Mouse (Mus musculus) layer of hippocampus, postnatal 36 days (tissue): ENCODE measurements at regions not wholly inside any gene's neighbourhood (a gene's known extent, or its start where the extent isn't known, plus 50 kb on each side); places are given as distances from the start of the nearest gene placed in this dataset.

ENCODE experiments used
- DNase-seq, 2 experiments: peaks; one replicate each; pipeline ENCODE4 v3.0.0; 2022

- DNase-seq = no peak
Observed at GRCm38 (mm10) chr6:14298167-14298566, 426.8 kb upstream of the 2610001J05Rik start.

GRCm38 (mm10) chr6:14297428-14297827, 426.1 kb upstream of the 2610001J05Rik start:
- DNase-seq = no peak

- no peak for DNase-seq
Observed at GRCm38 (mm10) chr6:14290843-14291242, 419.5 kb upstream of the 2610001J05Rik start.

GRCm38 (mm10) chr6:14281476-14281875, 410.2 kb upstream of the 2610001J05Rik start:
- no peak for DNase-seq

GRCm38 (mm10) chr6:14261941-14262340, 390.6 kb upstream of the 2610001J05Rik start:
- DNase-seq = no peak

GRCm38 (mm10) chr6:14240331-14240730, 369.0 kb upstream of the 2610001J05Rik start:
- no peak for DNase-seq

- no peak for DNase-seq
Observed at GRCm38 (mm10) chr6:14239151-14239550, 367.8 kb upstream of the 2610001J05Rik start.

- no peak for DNase-seq
Observed at GRCm38 (mm10) chr6:14230823-14231222, 359.5 kb upstream of the 2610001J05Rik start.

GRCm38 (mm10) chr6:14207509-14207908, 336.2 kb upstream of the 2610001J05Rik start:
- DNase-seq = peak in 1 of 2 experiments; percentile 21

GRCm38 (mm10) chr6:14197107-14197506, 325.8 kb upstream of the 2610001J05Rik start:
- no peak for DNase-seq

- no peak for DNase-seq
Observed at GRCm38 (mm10) chr6:14195351-14195750, 324.0 kb upstream of the 2610001J05Rik start.

GRCm38 (mm10) chr6:14191387-14192023, 320.2 kb upstream of the 2610001J05Rik start:
- peak in 1 of 2 experiments; percentile 1 for DNase-seq

GRCm38 (mm10) chr6:14185921-14186420, 314.7 kb upstream of the 2610001J05Rik start:
- DNase-seq = peak in 1 of 2 experiments; percentile 2

- DNase-seq = no peak
Observed at GRCm38 (mm10) chr6:14147370-14147769, 276.1 kb upstream of the 2610001J05Rik start.

- DNase-seq = no peak
Observed at GRCm38 (mm10) chr6:14146394-14146793, 275.1 kb upstream of the 2610001J05Rik start.

- DNase-seq = peak; percentile 67 to 73
Observed at GRCm38 (mm10) chr6:14142107-14142751, 270.9 kb upstream of the 2610001J05Rik start.

- DNase-seq = no peak
Observed at GRCm38 (mm10) chr6:14130392-14131144, 259.2 kb upstream of the 2610001J05Rik start.

GRCm38 (mm10) chr6:14129394-14129793, 258.1 kb upstream of the 2610001J05Rik start:
- DNase-seq = no peak

- no peak for DNase-seq
Observed at GRCm38 (mm10) chr6:14122311-14122710, 251.0 kb upstream of the 2610001J05Rik start.

GRCm38 (mm10) chr6:14121479-14121878, 250.2 kb upstream of the 2610001J05Rik start:
- no peak for DNase-seq

- DNase-seq = no peak
Observed at GRCm38 (mm10) chr6:14094907-14095306, 223.6 kb upstream of the 2610001J05Rik start.

GRCm38 (mm10) chr6:14081884-14082283, 210.6 kb upstream of the 2610001J05Rik start:
- no peak for DNase-seq

- DNase-seq = no peak
Observed at GRCm38 (mm10) chr6:14063735-14064134, 192.4 kb upstream of the 2610001J05Rik start.
